Mouse (Mus musculus) hindbrain, postnatal 0 days (tissue): ENCODE results near the gene Smarce1. TPM values are rescaled to one million over a fixed set of nuclear protein-coding genes. Genes with fewer than 3 reads are reported as not detected.

ENCODE experiments used
- ATAC-seq: fragments of 200-750 bp; cut with Nextera tagmentation; 2 replicates; pipeline ENCODE4 v1.8.0; 2017; ENCODE audit warnings: mild to moderate bottlenecking, moderate TSS enrichment, moderate library complexity
- DNase-seq: peaks from one replicate; pipeline ENCODE4 v3.0.0-alpha.2; 2015; ENCODE audit warnings: low spot score
- H3K27ac ChIP-seq: fragments of 300-500 bp; sonication (generic); 2 replicates; pipeline ENCODE4 v1.5.1; 2014; ENCODE audit warnings: mild to moderate bottlenecking
- H3K27me3 ChIP-seq: fragments of 300-500 bp; sonication (generic); 2 replicates; pipeline ENCODE4 v1.6.1; 2014; ENCODE audit warnings: low read length, mixed read lengths; ENCODE audit not compliant: insufficient read depth
- H3K36me3 ChIP-seq: fragments of 300-500 bp; sonication (generic); 2 replicates; pipeline ENCODE4 v1.6.1; 2014; ENCODE audit warnings: low read length, mixed read lengths; ENCODE audit not compliant: insufficient read depth
- H3K4me1 ChIP-seq: fragments of 300-500 bp; sonication (generic); 2 replicates; pipeline ENCODE4 v1.6.1; 2014; ENCODE audit warnings: antibody characterized with exemption, low read length, mixed read lengths; ENCODE audit not compliant: insufficient read depth
- H3K4me2 ChIP-seq: fragments of 300-500 bp; sonication (generic); 2 replicates; pipeline ENCODE4 v1.6.1; 2014; ENCODE audit warnings: low read depth, mild to moderate bottlenecking, low read length, moderate library complexity, mixed read lengths
- H3K4me3 ChIP-seq: fragments of 300-500 bp; sonication (generic); 2 replicates; pipeline ENCODE4 v1.5.1; 2014; ENCODE audit warnings: low read length
- H3K9ac ChIP-seq: fragments of 300-500 bp; sonication (generic); replicated peaks from 2 replicates; pipeline ENCODE4 v1.6.1; 2014; ENCODE audit warnings: mild to moderate bottlenecking, low read length, moderate library complexity, mixed read lengths
- H3K9me3 ChIP-seq: fragments of 300-500 bp; sonication (generic); 2 replicates; pipeline ENCODE4 v1.6.1; 2016; ENCODE audit warnings: low read length, mixed read lengths
- CTCF ChIP-seq: IDR thresholded peaks from 2 replicates; pipeline ENCODE4 v1.5.1; 2016; ENCODE audit warnings: antibody characterized with exemption, control low read depth, low read depth
- WGBS: fragments of 180-500 bp; shearing (Covaris S2); extraction: QIAGEN DNeasy Blood & Tissue Kit; methylation state at CpG from one replicate; pipeline ENCODE4 v1.1.7; 2014; 5-methylcytosine and 5-hydroxymethylcytosine counted together
- polyA plus RNA-seq: library from polyadenylated mRNA; unstranded; fragments of >200 nt; fragmentation: Nextera tagmentation; extraction: Ambion mirVana; gene quantifications from 2 replicates; pipeline ENCODE4 v1.2.1, GENCODE M21; 2015
- total RNA-seq: library from RNA; depleted of rRNA; stranded (reverse); fragments of >200 nt; gene quantifications from 2 replicates; pipeline ENCODE4 v1.2.3, GENCODE M21; 2014

Smarce1 gene
- total and polyA plus RNA-seq, 2 experiments from 2014 or later = 66.7 to 186 TPM

DNA sequence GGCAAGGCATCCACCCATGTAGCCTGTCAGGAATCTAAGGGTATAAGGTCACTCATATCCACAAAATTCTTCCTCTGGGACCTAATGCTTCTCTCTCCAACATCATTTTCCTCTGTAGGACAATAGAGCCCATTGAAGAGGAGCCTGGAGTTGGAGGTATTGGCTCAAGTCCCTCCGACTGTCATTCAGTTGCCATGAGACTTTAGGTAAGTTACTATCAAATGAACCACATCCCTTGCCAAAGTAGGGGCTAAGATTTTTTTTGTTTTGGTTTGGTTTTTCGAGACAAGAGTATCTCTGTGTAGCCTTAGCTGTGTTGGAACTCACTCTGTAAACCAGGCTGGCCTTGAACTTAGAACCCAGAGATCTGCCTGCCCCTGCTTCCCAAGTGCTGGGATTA is 59.4 kb downstream of the Smarce1 start:
- TF ChIP-seq CTCF = no peak
- no peak for DNase-seq
- Histone ChIP-seq H3K4me3 (no peak overlapping the region), H3K27ac (no peak overlapping the region), H3K27me3 (no peaks in the 10 kb centered on the region), H3K4me2 (no peak overlapping the region), H3K9me3 (no peaks in the 10 kb centered on the region), H3K4me1 (no peaks in the 10 kb centered on the region), H3K9ac (no peak overlapping the region), H3K36me3 (no peaks in the 10 kb centered on the region)
- no peak for ATAC-seq
- 70% methylated on average over 2 of the region's 2 CpGs for WGBS

DNA sequence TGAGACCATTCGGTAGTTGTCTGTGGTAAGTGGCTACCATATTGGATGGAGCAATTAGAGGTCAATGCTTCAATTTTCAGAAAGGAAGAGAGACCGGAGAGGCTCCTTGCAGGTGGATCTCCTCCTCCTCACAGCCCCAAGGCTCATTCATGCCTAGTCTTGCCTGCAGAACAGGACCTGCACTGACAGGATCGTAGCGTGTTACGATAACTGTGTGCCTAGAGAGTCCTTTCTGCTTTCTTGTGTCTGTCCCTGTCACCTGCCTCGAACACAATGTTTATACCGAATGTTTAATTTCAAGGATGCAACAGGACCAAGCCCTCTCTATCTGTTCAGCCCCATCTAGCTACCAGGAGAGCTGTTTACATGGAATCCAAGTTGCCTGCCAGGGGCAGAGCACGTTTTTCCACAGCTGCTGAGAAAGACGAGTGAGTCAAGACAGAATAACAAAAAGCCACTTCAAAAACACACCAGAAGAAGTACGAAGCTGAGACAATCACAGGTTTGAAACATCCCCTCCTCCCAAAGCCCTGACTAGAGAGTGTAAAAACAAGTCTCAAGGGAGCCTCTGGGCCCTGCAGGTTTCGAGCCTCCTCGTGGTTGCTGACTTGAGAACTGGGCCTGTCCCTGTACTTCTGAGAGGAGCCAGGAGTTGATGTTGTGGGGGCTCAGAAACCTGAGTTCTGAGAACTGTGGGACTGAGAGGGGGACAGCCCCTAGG is 60.1 kb downstream of the Smarce1 start:
- no peaks in the 10 kb centered on the region for H3K36me3 ChIP-seq

DNA sequence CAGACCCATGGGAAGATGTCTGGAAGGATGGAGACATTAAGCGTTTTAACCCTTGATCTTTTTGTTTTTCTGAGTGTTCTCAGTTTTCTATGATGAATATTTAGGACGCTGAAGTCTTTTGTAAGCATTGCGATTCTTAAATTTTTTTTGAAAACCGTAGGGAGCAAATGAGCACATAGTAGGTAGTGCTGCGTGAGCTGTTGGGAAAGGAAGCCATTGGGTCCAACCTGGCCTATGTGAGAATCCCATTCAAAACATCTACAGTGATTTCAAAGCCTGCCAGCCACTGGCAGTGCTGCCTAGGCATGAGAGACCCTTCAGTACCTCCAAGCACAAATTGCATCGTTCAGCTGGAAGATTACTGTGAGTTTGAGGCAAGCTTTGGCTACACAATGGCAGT is 60.8 kb downstream of the Smarce1 start:
- H3K9me3 ChIP-seq = no peaks in the 10 kb centered on the region
- no peak for TF ChIP-seq CTCF
- H3K4me3 ChIP-seq = no peak overlapping the region
- no peak overlapping the region for H3K9ac ChIP-seq
- no peak overlapping the region for H3K4me2 ChIP-seq
- H3K27ac ChIP-seq = no peak overlapping the region
- WGBS = 95% methylated on average over 6 of the region's 6 CpGs
- no peaks in the 10 kb centered on the region for H3K4me1 ChIP-seq
- no peaks in the 10 kb centered on the region for H3K27me3 ChIP-seq
- no peak for DNase-seq
- ATAC-seq = no peak
- H3K36me3 ChIP-seq = no peaks in the 10 kb centered on the region

More for the DNA sequence above, 60.1 kb downstream of the Smarce1 start:
- WGBS = 76% methylated on average over 12 of the region's 12 CpGs
- no peak for DNase-seq
- TF ChIP-seq CTCF = no peak
- Histone ChIP-seq H3K4me3 (no peak overlapping the region), H3K4me2 (no peak overlapping the region), H3K4me1 (no peaks in the 10 kb centered on the region), H3K9me3 (no peaks in the 10 kb centered on the region), H3K27ac (no peak overlapping the region), H3K27me3 (no peaks in the 10 kb centered on the region), H3K9ac (no peak overlapping the region)
- no peak for ATAC-seq

DNA sequence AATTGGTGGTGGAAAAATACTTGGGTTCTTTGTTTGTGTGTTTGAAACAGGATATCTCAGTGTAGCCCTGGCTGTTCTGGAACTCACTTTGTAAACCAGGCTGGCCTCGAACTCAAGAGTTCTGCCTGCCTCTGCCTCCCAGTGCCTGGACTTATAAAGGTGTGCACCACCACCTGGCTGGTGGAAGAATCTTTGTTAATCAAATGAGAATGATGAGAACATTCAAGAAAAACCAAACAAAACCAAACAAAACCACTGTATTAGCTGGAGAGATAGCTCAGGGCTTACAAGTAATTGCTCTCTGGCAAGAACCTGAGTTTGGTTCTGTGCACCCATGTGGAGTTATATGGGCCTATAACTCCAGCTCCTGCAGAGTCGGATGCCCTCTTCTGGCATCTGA is 61.4 kb downstream of the Smarce1 start:
- no peak overlapping the region for H3K9ac ChIP-seq
- H3K27me3 ChIP-seq = no peaks in the 10 kb centered on the region
- H3K4me2 ChIP-seq = no peak overlapping the region
- no peak overlapping the region for H3K4me3 ChIP-seq
- WGBS = 97% methylated on average over 2 of the region's 2 CpGs
- H3K36me3 ChIP-seq = no peaks in the 10 kb centered on the region
- no peak for DNase-seq
- H3K9me3 ChIP-seq = no peaks in the 10 kb centered on the region
- H3K27ac ChIP-seq = no peak overlapping the region
- no peak for TF ChIP-seq CTCF
- H3K4me1 ChIP-seq = no peaks in the 10 kb centered on the region
- no peak for ATAC-seq

DNA sequence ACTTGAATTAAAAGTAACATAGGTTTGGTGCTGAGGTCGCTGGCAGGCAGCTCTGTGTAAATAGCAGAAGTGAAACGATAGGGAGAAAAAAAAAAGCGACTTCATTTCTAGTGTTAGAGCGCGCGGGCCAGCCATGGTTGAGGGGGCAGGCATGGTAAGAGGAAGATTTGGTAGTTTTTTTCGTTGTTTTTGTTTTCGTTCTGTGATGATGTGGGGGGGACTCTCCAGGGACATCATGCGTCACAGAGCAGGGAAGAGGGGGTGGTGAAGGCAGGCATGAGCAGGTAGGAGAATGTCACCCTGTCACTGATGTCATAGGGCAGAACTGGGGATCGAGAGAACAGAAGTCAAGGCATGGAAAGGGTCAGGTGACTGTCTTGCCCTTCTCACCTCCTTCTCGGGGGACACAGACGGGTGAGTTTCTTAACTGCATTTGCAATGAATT is 62.8 kb downstream of the Smarce1 start:
- no peaks in the 10 kb centered on the region for H3K36me3 ChIP-seq
- no peak overlapping the region for H3K4me3 ChIP-seq
- DNase-seq (no peak), ATAC-seq (no peak)
- H3K9me3 ChIP-seq = no peaks in the 10 kb centered on the region
- no peak overlapping the region for H3K27ac ChIP-seq
- 65% methylated on average over 12 of the region's 12 CpGs for WGBS
- H3K4me1 ChIP-seq = no peaks in the 10 kb centered on the region
- H3K4me2 ChIP-seq = no peak overlapping the region
- H3K9ac ChIP-seq = no peak overlapping the region
- no peak for TF ChIP-seq CTCF
- no peaks in the 10 kb centered on the region for H3K27me3 ChIP-seq

DNA sequence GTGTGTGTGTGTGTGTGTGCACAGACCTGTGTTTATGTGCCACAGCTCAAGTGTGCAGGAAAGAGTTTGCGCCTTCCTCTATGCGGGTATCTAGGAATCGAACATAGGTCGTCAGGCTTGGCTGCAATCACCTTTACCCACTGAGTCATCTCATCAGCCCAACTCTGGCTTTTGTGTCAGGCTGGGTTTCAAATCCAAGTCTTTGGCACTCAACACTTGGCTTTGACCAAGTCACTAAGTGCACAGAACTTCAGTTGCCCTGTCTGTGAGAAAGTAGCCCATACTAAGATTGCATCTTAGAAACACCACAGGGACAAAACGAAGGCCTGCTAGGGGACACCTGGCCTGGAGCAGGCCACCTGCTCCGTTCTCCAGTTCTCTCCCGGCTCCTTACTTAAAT is 63.2 kb downstream of the Smarce1 start:
- WGBS = 91% methylated on average over 7 of the region's 7 CpGs
- no peaks in the 10 kb centered on the region for H3K4me1 ChIP-seq
- H3K27me3 ChIP-seq = no peaks in the 10 kb centered on the region
- H3K9ac ChIP-seq = no peak overlapping the region
- H3K36me3 ChIP-seq = no peaks in the 10 kb centered on the region
- ATAC-seq = no peak
- no peak overlapping the region for H3K4me3 ChIP-seq
- TF ChIP-seq CTCF = no peak
- no peak for DNase-seq
- H3K9me3 ChIP-seq = no peaks in the 10 kb centered on the region
- H3K4me2 ChIP-seq = no peak overlapping the region
- H3K27ac ChIP-seq = no peak overlapping the region

DNA sequence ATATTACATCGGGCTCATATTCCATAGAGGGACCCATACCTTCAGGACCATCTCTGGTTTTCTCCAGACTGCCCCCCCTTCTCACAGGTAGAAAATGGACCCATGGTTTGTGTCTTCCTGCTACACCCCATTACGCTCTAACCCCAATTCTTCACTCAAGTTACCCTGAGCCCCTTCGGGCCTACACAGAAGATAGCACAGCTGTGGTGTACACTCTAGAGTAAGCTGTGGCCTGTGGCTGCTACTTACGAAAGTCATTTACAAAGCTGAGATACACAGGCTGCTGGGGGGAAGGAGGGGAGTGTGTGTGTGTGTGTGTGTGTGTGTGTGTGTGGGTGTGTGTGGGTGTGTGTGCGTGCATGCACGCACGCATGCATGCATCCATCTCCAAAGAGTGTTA is 64.6 kb downstream of the Smarce1 start:
- no peaks in the 10 kb centered on the region for H3K27me3 ChIP-seq
- ATAC-seq = no peak
- no peaks in the 10 kb centered on the region for H3K9me3 ChIP-seq
- H3K4me1 ChIP-seq = no peaks in the 10 kb centered on the region
- H3K4me3 ChIP-seq = no peak overlapping the region
- no peak for TF ChIP-seq CTCF
- H3K36me3 ChIP-seq = no peaks in the 10 kb centered on the region
- H3K9ac ChIP-seq = no peak overlapping the region
- no peak for DNase-seq
- 93% methylated on average over 7 of the region's 7 CpGs for WGBS
- no peak overlapping the region for H3K27ac ChIP-seq
- no peak overlapping the region for H3K4me2 ChIP-seq
